Mouse (Mus musculus) embryonic fibroblast, embryonic 13.5 days (primary cell): ENCODE results near the gene Hps5. TPM values are rescaled to one million over a fixed set of nuclear protein-coding genes. Genes with fewer than 3 reads are reported as not detected.
A peak's percentile ranks its signal among the peaks of the same experiment; 100 is the strongest.
"Not testable (repeated sequence)": the region's sequence is repeated elsewhere in the genome, so short reads cannot be mapped to it uniquely, and the experiment has no call there.

ENCODE experiments used
- H3K27ac ChIP-seq: 2 replicates; pipeline ENCODE4 v1.5.1; 2012; ENCODE audit warnings: low read length, control low read depth, inconsistent platforms; ENCODE audit not compliant: insufficient read depth
- H3K4me1 ChIP-seq: 2 replicates; pipeline ENCODE4 v1.6.1; 2011; ENCODE audit warnings: low read length; ENCODE audit not compliant: control insufficient read depth, insufficient read depth
- H3K4me3 ChIP-seq: 2 replicates; pipeline ENCODE4 v1.5.1; 2011; ENCODE audit warnings: mild to moderate bottlenecking, control low read depth, low read length; ENCODE audit not compliant: insufficient read depth
- CTCF ChIP-seq: IDR thresholded peaks from 2 replicates; pipeline ENCODE4 v1.5.1; 2011; ENCODE audit warnings: mild to moderate bottlenecking, control low read depth, low read length, moderate library complexity, borderline replicate concordance; ENCODE audit not compliant: insufficient read depth
- POLR2A ChIP-seq: IDR thresholded peaks from 2 replicates; pipeline ENCODE4 v1.6.1; 2011; ENCODE audit warnings: low read depth, mild to moderate bottlenecking, control low read depth, low read length, moderate library complexity
- polyA plus RNA-seq: library from polyadenylated mRNA; stranded (reverse); fragments of >200 nt; gene quantifications from 2 replicates; pipeline ENCODE4 v1.2.4, GENCODE M21; 2011; ENCODE audit warnings: low read depth; ENCODE audit not compliant: missing spikeins, insufficient read length

Hps5 gene
- polyA plus RNA-seq, 1 experiment = 25.9 TPM

- Histone ChIP-seq H3K4me1 (no peaks in the 10 kb centered on the region), H3K4me3 (no peak overlapping the region), H3K27ac (no peak overlapping the region)
- TF ChIP-seq POLR2A = no peak
- TF ChIP-seq CTCF = no peak
Observed at GRCm38 (mm10) chr7:46829911-46830310, 34.0 kb upstream of the Hps5 start.

DNA sequence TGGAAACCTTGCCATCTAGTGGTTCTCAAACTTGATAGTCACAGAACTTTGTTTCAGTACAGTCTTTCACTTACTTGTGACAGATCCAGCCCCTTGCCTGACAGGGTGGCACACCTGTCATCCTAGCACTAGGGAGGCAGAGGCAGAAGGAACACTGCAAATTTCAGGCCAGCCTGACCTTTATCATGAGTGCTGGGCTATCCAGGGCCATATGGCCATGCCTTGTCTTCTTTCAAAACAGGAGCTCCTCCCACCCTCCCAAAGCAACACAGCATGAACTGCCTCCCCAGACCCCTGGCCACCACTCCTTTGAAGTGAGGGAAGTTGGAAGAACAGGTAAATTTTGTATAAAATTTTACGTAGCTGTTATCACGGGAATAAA is 31.9 kb upstream of the Hps5 start:
- Histone ChIP-seq H3K27ac (no peak overlapping the region), H3K4me3 (no peak overlapping the region), H3K4me1 (no peaks in the 10 kb centered on the region)
- TF ChIP-seq POLR2A = no peak
- TF ChIP-seq CTCF = no peak

GRCm38 (mm10) chr7:46827046-46827802 is 31.4 kb upstream of the Hps5 start:
- H3K27ac ChIP-seq = no peak overlapping the region
- no peak for TF ChIP-seq POLR2A
- no peak for TF ChIP-seq CTCF
- H3K4me3 ChIP-seq = no peak overlapping the region
- no peaks in the 10 kb centered on the region for H3K4me1 ChIP-seq

DNA sequence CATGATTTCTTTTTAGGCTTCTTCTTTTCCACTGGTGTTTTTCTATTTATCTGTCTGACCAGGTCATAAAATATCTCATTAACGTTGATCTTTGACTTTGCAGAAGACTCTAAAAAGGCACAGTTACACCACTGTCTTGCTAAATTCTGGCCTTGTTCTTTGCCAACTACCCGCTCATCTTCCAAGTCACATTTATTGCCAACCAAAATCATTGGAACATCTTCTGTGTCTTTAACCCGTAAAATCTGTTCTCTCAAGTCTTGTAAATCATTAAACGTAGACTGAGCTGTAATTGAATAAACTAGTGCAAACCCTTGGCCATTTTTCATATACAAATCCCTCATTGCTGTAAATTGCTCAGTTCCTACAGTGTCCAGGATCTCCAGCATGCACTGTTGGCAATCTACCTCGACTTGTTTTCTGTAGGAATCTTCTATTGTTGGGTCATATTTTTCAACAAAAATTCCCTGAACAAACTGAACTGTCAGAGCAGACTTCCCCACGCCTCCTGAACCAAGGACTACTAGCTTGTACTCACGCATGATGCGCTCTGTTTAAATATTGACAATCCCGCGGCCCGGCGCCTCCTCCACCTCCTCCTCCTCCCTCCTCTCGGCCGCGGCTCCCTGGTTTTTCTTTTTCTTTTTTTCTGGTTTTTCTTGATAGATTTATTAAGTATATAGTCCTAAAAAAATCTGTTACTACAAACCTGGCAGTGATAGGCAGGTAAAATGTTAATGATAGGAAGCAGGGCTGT is 25.2 kb upstream of the Hps5 start:
- H3K4me3 ChIP-seq, H3K4me1 ChIP-seq, H3K27ac ChIP-seq: not testable (repeated sequence)

GRCm38 (mm10) chr7:46814012-46814411 is 18.1 kb upstream of the Hps5 start:
- no peak for TF ChIP-seq CTCF
- TF ChIP-seq POLR2A = no peak
- no peaks in the 10 kb centered on the region for H3K4me1 ChIP-seq

GRCm38 (mm10) chr7:46810325-46810724 is 14.5 kb upstream of the Hps5 start:
- H3K4me1 ChIP-seq = no peaks in the 10 kb centered on the region
- no peak overlapping the region for H3K27ac ChIP-seq
- no peak for TF ChIP-seq CTCF
- TF ChIP-seq POLR2A = no peak
- H3K4me3 ChIP-seq = no peak overlapping the region

More at GRCm38 (mm10) chr7:46814012-46814411, 18.1 kb upstream of the Hps5 start:
- H3K4me3 ChIP-seq = no peak overlapping the region
- H3K27ac ChIP-seq = no peak overlapping the region

- no peak overlapping the region for H3K27ac ChIP-seq
- peak overlapping the region; percentile 100 for H3K4me3 ChIP-seq
- H3K4me1 ChIP-seq = peaks cover 9% of the 10 kb centered on the region
- TF ChIP-seq POLR2A (no peak), CTCF (no peak)
Observed at GRCm38 (mm10) chr7:46796779-46797178, 915 bp upstream of the Hps5 start.

DNA sequence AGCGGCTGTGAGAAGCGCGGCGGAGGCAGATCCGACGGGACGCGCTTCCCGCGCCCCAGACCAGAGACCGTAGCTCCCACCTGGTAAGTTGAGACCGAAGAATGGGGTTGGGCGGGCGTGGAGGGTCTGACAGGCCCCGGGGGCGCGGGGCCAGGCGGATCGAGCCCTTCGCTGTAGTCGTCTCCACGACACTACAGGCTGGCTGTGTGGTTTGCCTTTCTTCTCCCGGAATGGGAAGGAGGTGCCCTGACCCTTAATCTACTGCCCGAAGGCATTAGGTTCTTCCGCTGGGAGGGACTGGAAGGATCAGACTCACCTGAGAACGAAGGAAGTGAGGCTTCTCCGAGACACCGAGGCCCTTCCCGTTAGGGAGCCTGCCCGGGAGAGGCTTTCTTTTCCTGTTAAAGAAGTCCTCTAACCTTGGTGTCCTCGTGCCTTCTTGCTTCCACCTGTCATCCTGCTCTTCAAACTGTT is 379 bp upstream of the Hps5 start:
- TF ChIP-seq CTCF (no peak), POLR2A (no peak)
- Histone ChIP-seq H3K4me1 (peaks cover 9% of the 10 kb centered on the region), H3K27ac (no peak overlapping the region; the same call in 1 of the 2 replicates), H3K4me3 (peak overlapping the region; percentile 100)

GRCm38 (mm10) chr7:46793871-46794270 is 2.0 kb downstream of the Hps5 start:
- Histone ChIP-seq H3K4me1 (peaks cover 9% of the 10 kb centered on the region), H3K27ac (no peak overlapping the region), H3K4me3 (no peak overlapping the region)
- TF ChIP-seq CTCF = no peak
- TF ChIP-seq POLR2A = no peak

GRCm38 (mm10) chr7:46789177-46789849 is 6.6 kb downstream of the Hps5 start:
- H3K27ac ChIP-seq = no peak overlapping the region
- TF ChIP-seq POLR2A (no peak), CTCF (no peak)

More at GRCm38 (mm10) chr7:46789177-46789849, 6.6 kb downstream of the Hps5 start:
- Histone ChIP-seq H3K4me3 (no peak overlapping the region), H3K4me1 (peaks cover 4% of the 10 kb centered on the region; the same call in 1 of the 2 replicates)
